In the genomic region with DNA sequence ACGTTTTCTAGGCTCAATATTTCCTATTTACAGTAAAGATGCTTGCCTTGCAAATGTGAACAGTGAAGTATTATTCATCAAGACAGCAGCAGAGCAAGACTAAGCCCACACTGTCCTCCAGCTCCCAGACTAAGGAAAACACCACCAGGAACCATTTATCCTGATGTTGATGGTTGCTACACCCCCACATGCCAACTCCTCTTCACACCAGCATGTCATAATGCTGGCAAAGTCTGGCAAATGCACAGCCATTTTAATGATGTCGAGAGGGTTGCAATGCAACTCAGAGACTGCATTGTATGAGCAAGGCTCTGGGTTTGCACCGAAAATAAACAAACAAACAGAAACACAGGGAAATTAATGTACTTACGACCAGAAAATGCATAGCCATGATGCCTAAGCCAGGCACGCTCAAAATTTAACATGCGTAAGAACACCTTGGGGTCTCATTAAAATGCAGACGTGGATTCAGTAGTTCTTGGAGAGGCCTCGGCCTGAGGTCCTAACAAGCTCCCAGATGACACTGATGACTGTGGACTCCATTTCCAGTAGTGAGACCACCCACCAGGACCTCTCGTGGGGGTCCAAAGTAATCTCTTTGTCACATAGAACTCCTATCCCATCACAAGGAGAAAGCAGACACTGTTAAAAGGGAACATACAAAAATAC, we compare ENCODE assay signal across 18 mouse cellular contexts.
"Had no signal": no experiment of that assay in that cellular context is flagged by ENCODE, and none has a peak within 500 bp of the region (broad histone marks: within the 10 kb centered on the region; RNA-seq: fewer than 3 reads in every experiment).

No protein-coding gene starts in this region.

- H3K9me3 ChIP-seq: kidney, embryonic 15.5 days; limb, embryonic 12.5 days; limb, embryonic 15.5 days; midbrain, embryonic 13.5 days; stomach, embryonic 15.5 days had no signal

- H3K27ac ChIP-seq: kidney, embryonic 15.5 days; limb, embryonic 12.5 days; limb, embryonic 15.5 days; liver, embryonic 14.5 days; macrophage; midbrain, embryonic 13.5 days; stomach, embryonic 15.5 days had no signal

- H3K4me3 ChIP-seq: kidney, embryonic 15.5 days; limb, embryonic 12.5 days; limb, embryonic 15.5 days; midbrain, embryonic 13.5 days; stomach, embryonic 15.5 days had no signal

- H3K4me2 ChIP-seq: kidney, embryonic 15.5 days; limb, embryonic 12.5 days; limb, embryonic 15.5 days; liver, embryonic 11.5 days; lung, embryonic 14.5 days; midbrain, embryonic 13.5 days; stomach, embryonic 15.5 days had no signal

- ATAC-seq: liver, postnatal 0 days; lung, postnatal 0 days; midbrain, embryonic 13.5 days had no signal

- DNase-seq: kidney, adult 11 months; kidney, adult 8-10 months; kidney, postnatal 10 days; kidney, postnatal 36 days; liver, postnatal 0 days; lung, embryonic 14.5 days; right cerebral cortex, postnatal 14 days; spleen, adult 18-20 months; thymus, postnatal 25 days had no signal

- H3K36me3 ChIP-seq: kidney, embryonic 15.5 days; limb, embryonic 12.5 days; limb, embryonic 15.5 days; midbrain, embryonic 13.5 days; stomach, embryonic 15.5 days had no signal

- H3K4me1 ChIP-seq: kidney, embryonic 15.5 days; limb, embryonic 12.5 days; limb, embryonic 15.5 days; stomach, embryonic 15.5 days had no signal

- H3K27me3 ChIP-seq: kidney, embryonic 15.5 days; limb, embryonic 12.5 days; limb, embryonic 15.5 days; midbrain, embryonic 13.5 days; stomach, embryonic 15.5 days had no signal

- H3K9ac ChIP-seq: kidney, embryonic 15.5 days; limb, embryonic 12.5 days; limb, embryonic 15.5 days; liver, embryonic 14.5 days; liver, postnatal 0 days; lung, embryonic 14.5 days; midbrain, embryonic 13.5 days; stomach, embryonic 15.5 days had no signal
